Mouse (Mus musculus): ENCODE results near the gene Ttc25. TPM values are rescaled to one million over a fixed set of nuclear protein-coding genes. Genes with fewer than 3 reads are reported as not detected.

Ttc25 gene
- total RNA-seq (2015) (0.05 TPM in 1 of 2 replicates, not detected in the other), total RNA-seq (2017) (0.04 and 0.30 TPM in 2 replicates)

DNA sequence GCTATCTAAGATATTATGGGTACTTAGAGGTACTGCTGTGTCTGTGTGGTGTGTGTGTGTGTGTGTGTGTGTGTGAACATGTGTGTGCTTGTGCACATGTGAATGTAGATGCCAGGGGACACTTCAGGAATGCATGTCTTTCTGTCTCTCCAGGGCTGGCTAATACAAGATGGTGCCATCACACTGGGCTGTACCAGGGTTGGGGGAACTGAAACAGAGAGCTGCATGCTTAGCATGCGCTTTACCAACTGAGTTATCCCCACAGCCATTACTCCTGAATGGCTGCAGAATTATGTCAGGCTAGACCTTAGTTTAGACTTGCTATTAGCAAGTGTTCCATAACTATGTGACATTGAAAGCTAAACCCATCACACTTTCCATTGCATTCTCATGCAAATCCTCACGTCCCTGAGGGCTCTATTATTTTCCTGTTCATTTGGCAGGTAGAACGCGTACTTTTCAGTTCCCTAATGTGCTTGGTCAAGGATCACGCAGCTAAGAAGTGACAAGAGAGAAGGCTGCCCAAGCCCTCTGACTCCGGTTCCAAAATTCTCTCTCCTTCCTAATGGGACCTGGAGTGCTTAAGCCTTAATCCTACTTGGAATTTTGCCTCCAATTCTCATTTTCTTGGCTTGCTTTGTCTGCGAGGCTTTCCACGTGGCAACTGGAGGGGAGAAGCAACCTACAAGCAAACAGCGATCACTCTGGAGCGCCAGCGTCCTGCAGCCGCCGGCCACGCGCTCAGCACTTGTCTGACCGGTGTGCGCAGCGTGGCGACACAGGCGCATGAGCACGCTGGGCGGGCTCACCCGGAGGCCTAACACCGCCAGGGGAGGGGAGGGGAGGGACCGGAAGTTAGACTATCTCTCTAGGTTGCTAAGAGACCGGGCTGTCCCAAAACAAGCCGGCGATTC is at the start of gene Ttc25:
Gene Ttc25 (plus strand): TSS at position 776 of the 914 bp plus-strand sequence.
- ATAC-seq (replicated peaks; ENCODE audit: poor library complexity), result peak; percentile 97

DNA sequence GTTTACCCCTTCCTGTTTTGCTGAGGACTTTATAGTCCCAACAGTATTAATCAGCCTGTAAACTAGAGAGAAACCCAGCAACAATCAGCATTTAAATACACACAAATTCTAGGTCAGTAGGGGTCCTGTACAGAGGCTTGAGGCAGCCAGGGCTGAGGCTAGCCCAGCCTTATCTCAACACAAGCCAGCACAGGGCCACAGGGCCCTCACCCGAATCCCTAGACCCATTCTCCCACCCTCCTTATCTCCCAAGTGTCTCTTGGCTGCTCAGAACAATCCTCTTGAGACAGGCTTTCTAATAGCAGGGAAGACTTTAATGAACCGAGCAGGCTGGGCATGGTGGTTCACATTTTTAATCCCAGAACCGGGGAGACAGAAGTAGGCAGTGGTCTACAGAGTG is 45.2 kb upstream of the Ttc25 start:
- ATAC-seq (replicated peaks; ENCODE audit: poor library complexity), result no peak

DNA sequence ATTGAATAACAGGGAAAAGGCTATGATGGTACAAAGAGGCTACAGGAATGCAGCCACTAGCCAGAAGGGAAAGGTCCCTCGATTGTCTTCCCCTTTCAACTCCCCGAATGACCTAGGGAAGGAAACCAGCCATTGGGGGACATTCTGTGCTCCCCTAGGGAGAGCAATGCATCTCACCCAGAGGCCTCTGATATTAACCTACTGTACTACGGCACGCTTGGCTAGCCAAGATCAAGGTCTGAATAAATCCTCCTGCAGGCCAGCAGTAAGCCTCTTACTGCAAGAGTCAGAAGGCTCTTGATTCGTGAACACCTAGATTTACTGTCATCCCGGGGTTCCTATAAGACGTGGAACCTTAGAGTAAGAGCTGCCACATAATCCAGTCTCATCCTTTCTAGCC is 44.8 kb upstream of the Ttc25 start:
- ATAC-seq (replicated peaks; ENCODE audit: poor library complexity), result no peak

DNA sequence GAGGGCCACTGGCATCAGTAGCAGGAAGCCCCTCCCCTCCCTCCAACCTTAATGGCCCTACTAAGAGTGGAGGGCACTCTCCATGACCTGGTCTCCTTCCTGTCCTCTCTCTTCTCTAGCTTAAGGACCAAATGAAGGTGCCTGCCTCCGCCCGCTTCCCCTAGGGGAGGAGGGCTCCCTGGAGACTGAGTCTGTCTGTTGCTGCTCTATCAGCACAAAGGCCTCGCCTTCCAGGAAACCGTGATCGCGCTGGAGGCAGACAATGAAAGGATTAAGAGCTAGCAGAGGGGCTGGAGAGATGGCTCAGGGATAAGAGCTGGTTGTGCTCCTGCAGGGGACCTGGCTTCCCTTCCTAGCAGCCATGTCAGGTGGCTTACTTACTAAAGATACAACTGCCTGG is 44.1 kb upstream of the Ttc25 start:
- no peak for ATAC-seq (replicated peaks; ENCODE audit: poor library complexity)

DNA sequence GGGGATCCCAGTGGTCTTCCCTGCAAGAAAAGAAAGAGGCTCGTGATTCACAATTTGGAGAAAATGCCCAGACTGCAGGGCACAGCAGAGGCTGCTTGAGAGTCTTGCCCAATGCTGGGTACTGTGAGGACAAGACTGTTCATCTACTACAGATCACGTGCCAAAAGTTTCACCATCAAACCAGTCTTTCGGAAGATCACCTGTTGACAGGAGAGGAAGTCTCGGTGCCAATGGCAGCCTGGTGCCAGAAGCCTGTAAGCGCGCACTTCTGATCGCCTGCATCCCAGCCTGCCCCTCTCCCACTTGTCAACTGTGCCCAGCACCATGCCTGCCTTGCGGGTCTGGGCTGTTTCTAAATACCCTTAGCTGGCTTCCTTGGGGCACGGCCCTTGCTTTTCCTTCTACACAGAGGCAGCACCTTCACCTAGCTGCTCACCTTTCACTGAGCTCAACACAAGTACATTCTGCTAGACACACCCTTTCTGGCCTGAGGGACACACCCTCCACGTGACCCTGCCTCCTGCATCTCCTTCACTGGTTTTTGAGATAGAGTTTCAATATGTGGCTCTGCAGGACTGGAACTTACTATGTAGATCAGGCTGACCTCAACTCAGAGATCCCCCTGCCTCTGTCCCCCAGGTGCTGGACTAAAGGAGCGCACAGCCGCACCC is 40.3 kb upstream of the Ttc25 start:
- ATAC-seq (replicated peaks; ENCODE audit: poor library complexity), result no peak

DNA sequence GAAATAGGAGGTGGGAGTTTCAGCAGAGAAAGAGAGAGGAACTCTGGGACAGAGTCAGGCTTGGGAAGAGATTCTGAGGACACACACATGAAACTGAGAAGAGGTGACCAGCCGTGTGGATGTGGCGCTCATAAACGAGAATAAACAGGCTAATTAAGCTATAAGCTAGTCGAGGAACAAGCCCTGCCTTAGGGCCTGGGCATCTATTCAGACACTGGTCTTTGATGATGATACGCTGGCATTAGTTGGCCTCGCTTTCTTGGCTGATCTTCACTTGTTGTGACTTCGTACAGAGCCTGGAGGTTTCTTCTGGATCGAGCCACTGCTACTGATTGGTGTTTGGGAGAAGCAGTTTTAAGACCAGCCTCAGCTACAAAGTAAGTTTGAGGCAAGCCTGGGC is 39.4 kb upstream of the Ttc25 start:
- no peak for ATAC-seq (replicated peaks; ENCODE audit: poor library complexity)

DNA sequence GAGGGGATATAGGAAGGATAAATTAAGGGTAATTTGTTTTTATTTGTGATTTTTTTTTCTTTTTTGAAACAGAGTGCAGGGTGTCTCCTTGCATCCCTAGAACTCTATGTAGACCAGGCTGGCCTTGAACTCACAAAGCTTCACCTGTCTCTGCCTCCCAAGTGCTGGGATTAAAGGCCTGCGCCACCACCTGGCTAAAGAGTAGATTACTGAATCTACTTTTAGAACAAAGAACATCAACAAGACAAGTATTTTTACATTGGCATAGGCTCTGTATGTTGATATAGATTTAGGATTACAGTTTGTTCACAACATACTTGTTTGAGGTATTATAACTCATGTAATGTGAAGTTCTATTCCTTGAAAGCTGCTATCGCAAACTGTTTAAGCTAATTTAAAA is 34.9 kb upstream of the Ttc25 start:
- no peak for ATAC-seq (replicated peaks; ENCODE audit: poor library complexity)

DNA sequence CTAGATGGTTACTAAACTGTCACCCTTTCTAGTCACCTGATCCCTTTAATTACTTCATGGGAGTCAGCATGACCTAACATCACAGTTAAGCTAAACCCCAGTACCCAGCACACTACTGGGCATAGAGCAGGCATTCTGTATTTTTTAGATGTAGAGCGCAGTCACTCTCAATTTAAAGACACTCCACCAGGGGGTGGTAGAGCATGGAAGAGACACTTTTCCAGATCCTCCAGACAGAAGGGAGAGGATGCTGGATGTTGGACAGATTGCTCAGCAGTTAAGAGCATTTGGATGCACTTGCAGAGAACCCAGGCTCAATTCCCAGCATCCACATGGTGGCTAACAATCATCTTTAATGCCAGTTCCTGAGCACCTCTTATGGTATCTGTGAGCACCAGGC is 33.0 kb upstream of the Ttc25 start:
- 0 out of 2 replicates have a peak, but pooled peaks have one; percentile 37 for ATAC-seq (replicated peaks; ENCODE audit: poor library complexity)

DNA sequence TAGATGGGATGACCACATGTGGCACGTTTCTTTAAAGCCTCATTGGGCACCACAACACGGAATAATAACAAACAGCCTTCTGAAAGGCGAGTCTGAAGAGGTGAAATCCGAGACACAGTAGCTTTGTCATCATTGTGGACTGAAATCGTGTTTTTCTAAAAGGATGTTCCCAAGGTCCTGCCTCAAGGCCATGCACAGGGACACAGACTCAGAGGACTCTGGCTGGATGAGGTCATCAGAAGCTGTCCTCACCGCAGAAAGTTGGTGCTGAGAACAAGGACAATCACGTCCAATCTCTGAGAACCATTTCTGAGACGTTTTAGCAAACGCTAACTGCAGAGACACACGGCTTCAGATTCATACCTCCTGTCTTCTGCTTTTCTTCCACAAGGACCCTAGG is 31.7 kb upstream of the Ttc25 start:
- no peak for ATAC-seq (replicated peaks; ENCODE audit: poor library complexity)

DNA sequence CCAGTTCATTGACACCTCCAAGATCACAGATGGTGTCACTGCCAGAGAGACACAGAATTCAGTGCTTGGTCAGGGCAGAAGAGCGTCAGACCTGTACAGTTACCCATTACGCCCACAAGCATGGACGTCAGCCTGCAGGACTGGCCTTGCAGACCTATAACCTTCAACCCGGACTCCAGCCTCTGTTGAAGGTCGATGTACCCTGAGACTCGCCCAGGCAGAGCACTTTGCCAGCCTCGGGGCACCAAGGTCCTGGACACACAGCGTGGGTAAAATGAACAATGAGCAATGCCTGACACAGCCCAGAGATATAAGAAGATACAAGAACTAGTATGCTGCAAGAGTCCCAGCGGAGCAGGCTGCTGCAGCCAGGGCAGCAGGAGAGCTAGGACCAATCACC is 30.3 kb upstream of the Ttc25 start:
- no peak for ATAC-seq (replicated peaks; ENCODE audit: poor library complexity)

DNA sequence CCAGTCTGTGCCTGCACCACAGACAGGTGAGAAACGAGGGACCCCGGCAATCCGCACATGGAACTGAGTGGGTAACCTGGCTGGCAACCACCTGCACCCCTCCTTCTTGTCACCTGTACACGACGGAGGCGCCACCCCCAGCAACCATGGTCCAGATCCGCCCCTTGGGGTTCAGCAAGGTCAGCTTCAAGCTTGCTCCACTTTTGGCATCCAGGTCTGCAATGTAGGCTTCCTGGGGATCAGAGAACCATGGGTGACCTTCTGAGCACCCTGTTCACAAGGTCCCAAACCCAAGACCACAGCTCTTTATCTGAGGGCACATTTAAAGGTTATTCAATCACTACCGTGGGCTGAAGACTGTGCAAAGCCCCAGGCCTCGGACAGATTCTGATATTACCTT is 29.6 kb upstream of the Ttc25 start:
- ATAC-seq (replicated peaks; ENCODE audit: poor library complexity), result no peak

DNA sequence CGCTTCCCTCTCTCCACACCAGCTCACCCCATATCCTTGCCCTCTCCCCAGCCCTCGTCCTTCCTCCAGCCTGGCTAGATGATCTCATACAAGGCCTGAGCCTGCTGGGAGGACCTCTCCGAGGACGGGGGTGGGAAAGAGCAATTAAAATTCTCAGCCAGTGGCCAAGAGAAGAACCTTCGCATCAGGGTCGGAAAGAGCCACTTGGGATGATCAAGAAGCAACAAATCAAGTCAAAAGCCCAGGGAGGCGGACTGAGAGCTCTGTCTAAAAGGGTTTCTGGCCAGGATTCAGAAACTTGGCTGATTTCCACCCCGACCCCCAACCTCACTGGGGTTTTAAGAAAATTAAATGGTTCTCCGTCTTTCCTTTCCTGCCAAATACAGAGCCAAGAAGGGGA is 29.1 kb upstream of the Ttc25 start:
- ATAC-seq (replicated peaks; ENCODE audit: poor library complexity), result no peak

DNA sequence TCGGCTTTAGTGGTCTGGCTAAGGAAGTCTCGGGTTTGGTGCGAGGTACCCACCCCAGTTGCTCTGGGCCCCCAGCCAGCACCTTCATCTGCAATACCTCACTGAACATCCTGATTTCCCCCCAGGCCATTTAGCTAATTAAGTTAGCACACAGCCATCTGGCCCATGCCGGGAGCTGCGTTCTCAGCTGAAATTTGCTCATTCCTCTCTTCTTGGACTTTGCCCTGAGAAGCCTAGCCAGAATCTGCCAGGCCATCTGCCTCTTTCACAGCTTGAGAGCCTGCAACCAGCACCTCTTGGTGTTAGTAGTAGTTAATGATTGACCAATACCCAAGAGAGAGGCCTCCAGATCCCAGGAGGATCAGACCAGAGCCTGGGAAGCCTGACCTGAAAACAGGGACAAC is 27.2 kb upstream of the Ttc25 start:
- ATAC-seq (replicated peaks; ENCODE audit: poor library complexity), result no peak

DNA sequence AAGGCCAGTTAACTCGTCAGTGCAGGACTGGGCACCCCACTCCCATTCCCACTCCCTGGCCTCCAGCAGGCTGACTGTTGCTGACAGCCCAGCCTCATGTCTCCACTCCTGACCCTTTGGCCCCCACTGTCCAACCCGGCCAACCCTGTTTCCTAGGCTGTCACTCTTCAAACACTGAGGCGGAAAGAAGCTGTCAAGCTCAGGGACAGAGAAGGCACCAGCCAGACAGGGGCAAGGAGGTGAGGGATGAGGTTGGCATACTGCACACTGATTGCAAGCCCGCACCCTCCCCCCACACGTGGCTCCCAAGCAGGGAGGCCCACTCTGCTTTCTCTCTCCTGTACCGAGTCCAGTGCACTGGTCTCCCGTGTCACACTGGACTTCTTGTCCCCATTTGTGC is 26.2 kb upstream of the Ttc25 start:
- no peak for ATAC-seq (replicated peaks; ENCODE audit: poor library complexity)

DNA sequence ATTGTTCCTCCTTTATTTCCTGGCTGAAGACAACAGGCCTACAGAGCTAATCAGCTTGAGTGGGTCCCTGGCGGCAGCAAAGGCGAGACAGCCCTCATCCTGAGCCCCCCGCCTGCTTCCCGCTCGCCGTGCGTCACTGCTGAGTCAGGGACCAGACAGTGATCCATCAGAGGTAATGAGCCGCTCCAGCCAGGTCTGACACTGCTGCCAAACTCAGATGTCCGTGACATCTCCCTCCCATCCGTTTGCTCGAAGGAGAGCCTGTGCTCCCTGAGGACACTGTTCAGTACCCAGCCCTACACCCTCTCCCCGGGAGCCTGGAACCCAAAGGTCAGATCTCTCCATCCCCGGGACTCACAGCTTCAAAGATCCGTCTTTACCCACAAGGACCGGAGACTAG is 24.6 kb upstream of the Ttc25 start:
- ATAC-seq (replicated peaks; ENCODE audit: poor library complexity), result no peak

DNA sequence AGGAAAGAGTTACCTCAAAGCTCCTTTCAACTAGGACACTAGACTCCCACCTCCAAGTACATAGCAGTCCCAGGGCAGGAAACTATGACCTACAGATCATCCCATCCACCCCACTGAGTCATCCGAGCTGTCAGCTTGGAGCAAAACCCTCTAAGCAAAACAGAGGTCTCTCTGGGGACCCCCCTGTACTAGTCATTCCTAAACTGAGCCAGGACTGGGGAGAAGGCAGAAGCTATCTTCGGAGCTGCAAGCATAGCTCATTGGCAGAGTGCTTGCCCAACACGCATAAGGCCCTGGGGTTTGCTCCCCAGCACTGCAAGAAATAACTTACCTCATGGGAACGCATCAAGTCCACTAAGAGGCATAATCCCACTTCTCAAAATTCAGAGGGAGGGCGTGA is 21.0 kb upstream of the Ttc25 start:
- no peak for ATAC-seq (replicated peaks; ENCODE audit: poor library complexity)

DNA sequence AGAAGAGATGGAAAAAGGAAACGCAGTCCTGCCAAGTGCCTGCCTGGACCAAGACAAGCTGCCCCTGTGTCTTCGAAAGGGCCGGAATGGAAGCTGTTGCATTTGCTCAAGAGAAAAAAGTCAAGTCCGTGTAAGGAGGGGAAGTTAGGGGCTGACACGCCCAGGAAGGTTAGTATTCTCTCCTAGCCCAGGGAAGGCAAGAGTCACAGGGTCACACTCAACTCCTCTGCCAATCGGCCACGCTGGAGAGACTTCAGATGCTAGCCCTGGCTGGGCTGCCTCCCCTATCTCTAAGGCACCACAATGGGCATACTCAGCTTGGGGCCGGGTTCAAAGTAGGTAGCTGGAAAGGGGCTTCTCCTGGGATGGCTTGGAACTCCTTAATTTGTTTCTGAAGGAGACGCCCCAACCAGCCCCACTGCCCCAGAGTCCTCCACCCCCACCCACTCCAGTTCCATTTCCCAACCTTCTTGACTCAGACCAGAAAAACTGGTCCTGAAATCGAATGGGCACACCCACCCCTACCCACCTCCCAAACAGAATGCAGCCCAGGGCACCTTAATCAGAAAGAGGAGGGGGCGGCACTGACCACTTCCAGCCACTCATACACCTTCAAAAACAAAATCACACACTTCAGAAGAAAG is 20.3 kb upstream of the Ttc25 start:
- no peak for ATAC-seq (replicated peaks; ENCODE audit: poor library complexity)

DNA sequence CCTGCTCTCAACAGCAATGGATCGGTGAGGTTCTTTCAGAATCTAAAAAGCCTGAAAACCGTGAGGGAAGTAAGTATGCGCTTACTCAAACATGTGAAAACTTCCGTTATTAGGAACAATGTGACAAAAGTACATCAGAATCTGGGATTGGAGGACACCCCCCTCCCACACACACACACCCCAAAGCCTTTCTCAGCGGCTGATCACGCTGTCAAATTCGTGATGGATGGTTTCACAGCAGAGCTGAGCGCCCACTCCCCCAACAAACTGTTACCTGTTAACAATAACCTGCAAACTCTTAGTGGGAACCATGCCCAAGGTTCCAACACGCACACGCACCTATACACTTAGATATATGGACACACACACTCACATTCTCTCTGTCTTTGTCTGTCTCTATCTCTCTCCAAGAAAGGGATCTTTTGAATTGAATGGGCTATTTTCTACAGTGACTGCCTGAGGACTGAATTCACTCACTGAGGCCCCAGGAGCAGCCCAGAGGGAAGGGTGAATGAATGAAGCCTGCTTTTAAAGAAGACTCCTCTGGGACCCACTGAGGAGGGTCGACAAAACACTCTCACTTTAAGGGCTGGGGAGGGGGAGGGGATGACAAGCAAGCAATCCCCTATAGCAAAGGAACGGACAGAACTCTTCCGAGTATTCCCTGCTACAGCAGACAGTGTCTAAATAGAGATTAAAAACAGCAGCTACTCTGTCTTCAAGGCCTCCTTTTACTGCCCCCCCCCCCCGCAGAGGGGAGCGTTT is 19.2 kb upstream of the Ttc25 start:
- ATAC-seq (replicated peaks; ENCODE audit: poor library complexity), result no peak

DNA sequence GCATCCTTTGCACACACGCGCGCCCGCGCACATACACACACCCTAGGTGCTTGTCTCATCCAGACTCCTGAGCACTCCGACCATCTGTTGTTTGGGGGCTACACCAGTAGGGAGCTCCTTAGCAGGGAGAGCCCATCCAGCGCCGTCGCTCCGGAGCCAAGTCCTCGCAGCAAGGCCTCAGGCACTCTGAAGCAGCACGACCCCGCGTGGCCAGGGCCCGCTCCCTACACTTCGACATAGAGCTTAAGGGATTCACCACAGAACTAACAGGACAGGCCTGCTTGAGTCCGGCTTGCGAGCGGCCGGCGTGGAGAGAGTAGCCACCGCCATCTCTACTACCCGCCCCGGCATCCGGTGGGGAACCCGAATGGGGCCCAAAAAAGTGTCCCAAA is 18.3 kb upstream of the Ttc25 start:
- peak; percentile 38 for ATAC-seq (replicated peaks; ENCODE audit: poor library complexity)

DNA sequence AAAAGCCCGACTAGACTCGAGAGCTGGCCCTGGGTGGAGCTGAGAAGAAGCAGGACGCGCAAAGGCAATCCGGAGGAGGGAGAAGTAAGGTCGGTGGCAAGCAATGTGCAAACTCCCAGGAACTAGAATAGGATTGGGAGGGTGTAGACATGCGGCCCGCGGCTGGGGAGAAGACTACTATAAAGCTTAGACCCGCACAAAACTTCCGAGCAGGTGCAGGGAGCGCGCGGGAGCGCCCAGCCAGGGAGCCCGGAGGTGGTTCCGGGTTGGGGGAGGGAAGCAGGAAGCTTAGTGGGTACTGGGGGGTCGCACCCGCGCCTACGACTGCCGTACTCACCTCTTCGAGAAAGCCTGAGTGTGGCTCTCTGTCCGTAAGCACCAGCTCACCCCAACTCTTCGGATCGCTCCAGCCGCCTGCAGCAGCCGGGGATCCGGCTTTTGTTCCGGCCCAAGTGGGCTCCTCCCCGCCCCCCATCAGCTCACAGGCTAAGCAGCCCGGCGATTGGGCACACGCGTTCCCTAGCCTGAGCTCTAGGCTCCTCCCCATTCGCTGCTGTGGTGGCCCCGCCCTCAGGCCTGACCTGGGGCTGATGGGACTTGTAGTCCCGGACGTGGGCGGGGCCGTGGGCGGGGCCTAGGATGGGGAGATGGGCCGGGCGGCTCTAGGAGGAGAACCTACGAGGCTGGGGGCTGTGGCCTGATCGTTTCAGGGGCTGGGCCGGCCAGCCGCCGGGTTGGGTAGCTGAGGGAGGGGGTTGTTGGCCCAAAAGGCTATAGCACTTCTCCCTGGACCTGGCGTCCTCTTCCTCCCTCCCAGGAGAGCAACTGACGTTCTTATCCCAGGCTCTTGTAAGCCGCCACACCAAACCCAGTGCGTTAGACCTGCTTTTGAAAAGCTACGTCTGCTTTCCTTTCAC is 17.7 kb upstream of the Ttc25 start, which contains the start of gene Acly:
Gene Acly (minus strand): TSS at position 543 of the 917 bp plus-strand sequence.
- peak; percentile 93 for ATAC-seq (replicated peaks; ENCODE audit: poor library complexity)
